10 mouse cellular contexts compared by ENCODE assay signal in genomic region chr9:28569041-28569522, GRCm38 (mm10).
A peak's percentile ranks its signal among the peaks of the same experiment; 100 is the strongest.
DNase-seq lines count a peak whose midpoint lies in the region; ATAC-seq and TF ChIP-seq lines count a peak whose summit lies in the region.
"Had no signal": no experiment of that assay in that cellular context is flagged by ENCODE, and none has a peak within 500 bp of the region (broad histone marks: within the 10 kb centered on the region; RNA-seq: fewer than 3 reads in every experiment).

No protein-coding gene starts in this region.

- no peaks in the 10 kb centered on the region for H3K27me3 ChIP-seq in hindbrain, postnatal 0 days (ENCODE audit: insufficient read depth, low read length)
- H3K27me3 ChIP-seq in hindbrain, embryonic 12.5 days, result no peaks in the 10 kb centered on the region
- no peaks in the 10 kb centered on the region for H3K27me3 ChIP-seq in CH12.LX (replicated peaks)
- H3K27me3 ChIP-seq in forebrain, embryonic 15.5 days, result no peaks in the 10 kb centered on the region
- H3K27me3 ChIP-seq: intestine, embryonic 15.5 days; liver, embryonic 13.5 days had no signal

- no peak for TF ChIP-seq POLR2A in CH12.LX (IDR thresholded peaks at IDR 0.05; ENCODE audit: low read depth, low read length)

- dilution Hi-C loops in CH12.LX (cut with MboI; ENCODE audit: extremely low pct_ligation_motif_present, extremely low pct_unique_long_range_greater_than_20kb, low sequenced_read_pairs), result no loop called here

- H3K36me3 ChIP-seq in hindbrain, postnatal 0 days (ENCODE audit: insufficient read depth, low read length), result no peaks in the 10 kb centered on the region
- no peaks in the 10 kb centered on the region for H3K36me3 ChIP-seq in hindbrain, embryonic 12.5 days
- no peaks in the 10 kb centered on the region for H3K36me3 ChIP-seq in CH12.LX (replicated peaks in 1 of 2; ENCODE audit: control insufficient read depth in 1 of 2, insufficient read depth in 1 of 2, low read length in 1 of 2)
- H3K36me3 ChIP-seq in forebrain, embryonic 15.5 days, result no peaks in the 10 kb centered on the region
- H3K36me3 ChIP-seq: intestine, embryonic 15.5 days; liver, embryonic 13.5 days had no signal

- H3K9me3 ChIP-seq in hindbrain, postnatal 0 days (ENCODE audit: low read length), result no peaks in the 10 kb centered on the region
- H3K9me3 ChIP-seq in hindbrain, embryonic 12.5 days (replicated peaks), result no peaks in the 10 kb centered on the region
- peaks cover 12% of the 10 kb centered on the region for H3K9me3 ChIP-seq in CH12.LX (replicated peaks; ENCODE audit: low read length)
- no peaks in the 10 kb centered on the region for H3K9me3 ChIP-seq in forebrain, embryonic 15.5 days
- H3K9me3 ChIP-seq: intestine, embryonic 15.5 days; liver, embryonic 13.5 days had no signal

- no peak overlapping the region for H3K9ac ChIP-seq in hindbrain, postnatal 0 days (replicated peaks; ENCODE audit: low read length)
- no peak overlapping the region for H3K9ac ChIP-seq in hindbrain, embryonic 12.5 days
- no peak overlapping the region for H3K9ac ChIP-seq in CH12.LX (ENCODE audit: insufficient read depth, low read depth)
- no peak overlapping the region for H3K9ac ChIP-seq in forebrain, embryonic 15.5 days (replicated peaks)
- H3K9ac ChIP-seq: intestine, embryonic 15.5 days; liver, embryonic 13.5 days had no signal

- no peak for TF ChIP-seq EP300 in CH12.LX (IDR thresholded peaks at IDR 0.05; ENCODE audit: low read length)

- TF ChIP-seq CTCF in hindbrain, postnatal 0 days (IDR thresholded peaks at IDR 0.05; ENCODE audit: low read depth), result no peak
- no peak for TF ChIP-seq CTCF in CH12.LX (conservative IDR thresholded peaks at IDR 0.05 in 1 of 2, IDR thresholded peaks at IDR 0.05 in 1 of 2; ENCODE audit: low read depth in 2 of 2, low read length in 2 of 2)

- in situ Hi-C loops in CH12.LX (cut with MboI; ENCODE audit: low pct_ligation_motif_present, low pct_unique_long_range_greater_than_20kb, low sequenced_read_pairs), result no loop called here

- DNase-seq in hindbrain, postnatal 0 days (ENCODE audit: low spot score), result peak; percentile 57
- DNase-seq in CH12.LX (ENCODE audit: extremely low read depth), result peak; percentile 27
- peak; percentile 3 for DNase-seq in c-Kit-positive CD71-negative TER-119-negative erythroid progenitor cells, embryonic 14.5 days (ENCODE audit: low read depth)
- DNase-seq in ovary, postnatal 10 days (ENCODE audit: low spot score), result no peak
- DNase-seq in gastrocnemius, postnatal 25 days, result no peak
- DNase-seq: liver, embryonic 13.5 days; thymus, postnatal 4 days had no signal

- TF ChIP-seq RAD21 in CH12.LX (IDR thresholded peaks at IDR 0.05; ENCODE audit: low read depth, low read length), result no peak

- no peak overlapping the region; the same call in 1 of the 2 replicates for H3K27ac ChIP-seq in hindbrain, postnatal 0 days
- no peak overlapping the region for H3K27ac ChIP-seq in hindbrain, embryonic 12.5 days
- no peak overlapping the region for H3K27ac ChIP-seq in CH12.LX (ENCODE audit: insufficient read depth, low read depth)
- peak overlapping the region; percentile 22; the same call in 1 of the 2 replicates for H3K27ac ChIP-seq in forebrain, embryonic 15.5 days (replicated peaks)
- H3K27ac ChIP-seq: intestine, embryonic 15.5 days; liver, embryonic 13.5 days had no signal

- ATAC-seq in hindbrain, postnatal 0 days, result peak; percentile 53
- ATAC-seq in hindbrain, embryonic 12.5 days (ENCODE audit: low FRiP score), result no peak
- ATAC-seq in forebrain, embryonic 15.5 days (replicated peaks), result peak; percentile 38; the same call in 1 of the 2 replicates
- ATAC-seq: intestine, embryonic 15.5 days had no signal

- H3K4me3 ChIP-seq in hindbrain, postnatal 0 days (ENCODE audit: low read length), result no peak overlapping the region
- no peak overlapping the region for H3K4me3 ChIP-seq in hindbrain, embryonic 12.5 days
- no peak overlapping the region for H3K4me3 ChIP-seq in CH12.LX (replicated peaks in 1 of 3; ENCODE audit: low read depth in 2 of 3, low read length in 2 of 3, poor library complexity in 1 of 3)
- no peak overlapping the region for H3K4me3 ChIP-seq in forebrain, embryonic 15.5 days
- H3K4me3 ChIP-seq: intestine, embryonic 15.5 days; liver, embryonic 13.5 days had no signal

- peaks cover 15% of the 10 kb centered on the region; the same call in 1 of the 2 replicates for H3K4me1 ChIP-seq in hindbrain, postnatal 0 days (ENCODE audit: insufficient read depth, low read length)
- H3K4me1 ChIP-seq in hindbrain, embryonic 12.5 days, result 0 out of 2 replicates have a peak, but pooled peaks cover 8% of the 10 kb centered on the region
- peaks cover 0 to 11% of the 10 kb centered on the region in 2 experiments; a peak in 1 of 4 replicates for H3K4me1 ChIP-seq in CH12.LX (ENCODE audit: control insufficient read depth in 1 of 2, insufficient read depth in 2 of 2)
- peaks cover 10% of the 10 kb centered on the region for H3K4me1 ChIP-seq in forebrain, embryonic 15.5 days
- H3K4me1 ChIP-seq: intestine, embryonic 15.5 days; liver, embryonic 13.5 days had no signal

- no peak overlapping the region for H3K4me2 ChIP-seq in hindbrain, postnatal 0 days (ENCODE audit: low read depth, low read length)
- no peak overlapping the region for H3K4me2 ChIP-seq in hindbrain, embryonic 12.5 days (replicated peaks)
- H3K4me2 ChIP-seq in CH12.LX (ENCODE audit: insufficient read depth, low read depth, poor library complexity, severe bottlenecking), result no peak overlapping the region
- no peak overlapping the region for H3K4me2 ChIP-seq in forebrain, embryonic 15.5 days (replicated peaks)
- H3K4me2 ChIP-seq: intestine, embryonic 15.5 days; liver, embryonic 13.5 days had no signal

- WGBS in hindbrain, postnatal 0 days, result 10% methylated on average over 8 of the region's 8 CpGs
- WGBS in hindbrain, embryonic 12.5 days, result 46% methylated on average over 8 of the region's 8 CpGs
- 20% methylated on average over 8 of the region's 8 CpGs for WGBS in forebrain, embryonic 15.5 days

- H3K79me2 ChIP-seq in CH12.LX (replicated peaks; ENCODE audit: control insufficient read depth, extremely low read depth, insufficient read depth, poor library complexity, severe bottlenecking), result no peaks in the 10 kb centered on the region

TF ChIP-seq in CH12.LX, 34 proteins besides CTCF, POLR2A, EP300 and RAD21:
- TF ChIP-seq USF2 (conservative IDR thresholded peaks at IDR 0.05; ENCODE audit: low read depth, low read length) (no peak), SMC3 (IDR thresholded peaks at IDR 0.05; ENCODE audit: low read depth, low read length) (no peak), ZNF384 (IDR thresholded peaks at IDR 0.05; ENCODE audit: low read depth, low read length) (no peak), HCFC1 (IDR thresholded peaks at IDR 0.05; ENCODE audit: low read depth, low read length) (no peak), MXI1 (IDR thresholded peaks at IDR 0.05; ENCODE audit: low read depth, low read length) (no peak), NELFE (IDR thresholded peaks at IDR 0.05; ENCODE audit: low read depth, low read length) (no peak), JUND (conservative IDR thresholded peaks at IDR 0.05; ENCODE audit: low read depth, low read length) (no peak), TBP (conservative IDR thresholded peaks at IDR 0.05; ENCODE audit: low read depth, low read length) (no peak), ZC3H11A (IDR thresholded peaks at IDR 0.05; ENCODE audit: low read depth, low read length) (no peak), IRF4 (IDR thresholded peaks at IDR 0.05; ENCODE audit: low read depth, low read length) (no peak), ZMIZ1 (IDR thresholded peaks at IDR 0.05; ENCODE audit: low read depth, low read length) (no peak), BHLHE40 (IDR thresholded peaks at IDR 0.05; ENCODE audit: low read depth, low read length) (no peak), MAFK (IDR thresholded peaks at IDR 0.05; ENCODE audit: insufficient replicate concordance, low read length) (no peak), ELF1 (IDR thresholded peaks at IDR 0.05; ENCODE audit: low read depth, low read length) (no peak), MEF2A (IDR thresholded peaks at IDR 0.05; ENCODE audit: borderline replicate concordance, low read depth, low read length) (no peak), MAZ (IDR thresholded peaks at IDR 0.05; ENCODE audit: low read depth, low read length) (no peak)

Comparison
In these comparisons a context has a peak if more than half of its experiments do, and no peak if none do; other contexts are left out.
1. DNase-seq: peak in hindbrain, postnatal 0 days (single experiment), CH12.LX (single experiment) and c-Kit-positive CD71-negative TER-119-negative erythroid progenitor cells, embryonic 14.5 days (single experiment); none in ovary, postnatal 10 days (single experiment) and gastrocnemius, postnatal 25 days (single experiment).